Mouse (Mus musculus) limb, embryonic 14.5 days (tissue): ENCODE data around the gene Rngtt. TPM values are rescaled to one million over a fixed set of nuclear protein-coding genes. Genes with fewer than 3 reads are reported as not detected.

Experiments
- ATAC-seq: fragments of 200-750 bp; cut with Nextera tagmentation; 2 replicates; pipeline ENCODE4 v1.8.0; 2017; ENCODE audit warnings: low read depth, moderate number of reproducible peaks, moderate TSS enrichment; ENCODE audit not compliant: low FRiP score
- DNase-seq: peaks from one replicate; pipeline ENCODE4 v3.0.0-alpha.2; 2015; ENCODE audit warnings: low spot score
- H3K27ac ChIP-seq: fragments of 300-500 bp; sonication (generic); replicated peaks from 2 replicates; pipeline ENCODE4 v1.5.1; 2014; ENCODE audit warnings: low read depth, mild to moderate bottlenecking, low read length, moderate library complexity, mixed read lengths
- H3K27me3 ChIP-seq: fragments of 300-500 bp; sonication (generic); 2 replicates; pipeline ENCODE4 v1.6.1; 2014; ENCODE audit warnings: low read length, mixed read lengths; ENCODE audit not compliant: control insufficient read depth, insufficient read depth
- H3K36me3 ChIP-seq: fragments of 300-500 bp; sonication (generic); 2 replicates; pipeline ENCODE4 v1.6.1; 2014; ENCODE audit warnings: mild to moderate bottlenecking, low read length, moderate library complexity, mixed read lengths; ENCODE audit not compliant: control insufficient read depth, insufficient read depth
- H3K4me1 ChIP-seq: fragments of 300-500 bp; sonication (generic); 2 replicates; pipeline ENCODE4 v1.6.1; 2014; ENCODE audit warnings: antibody characterized with exemption, low read length, mixed read lengths; ENCODE audit not compliant: control insufficient read depth, insufficient read depth
- H3K4me2 ChIP-seq: fragments of 300-500 bp; sonication (generic); replicated peaks from 2 replicates; pipeline ENCODE4 v1.6.1; 2014; ENCODE audit warnings: low read depth, mild to moderate bottlenecking, low read length, moderate library complexity; ENCODE audit not compliant: severe bottlenecking
- H3K4me3 ChIP-seq: fragments of 300-500 bp; sonication (generic); replicated peaks from 2 replicates; pipeline ENCODE4 v1.5.1; 2014; ENCODE audit warnings: low read length
- H3K9ac ChIP-seq: fragments of 300-500 bp; sonication (generic); 2 replicates; pipeline ENCODE4 v1.6.1; 2014; ENCODE audit warnings: mild to moderate bottlenecking, low read depth, low read length, moderate library complexity; ENCODE audit not compliant: severe bottlenecking
- H3K9me3 ChIP-seq: fragments of 300-500 bp; sonication (generic); 2 replicates; pipeline ENCODE4 v1.6.1; 2016; ENCODE audit warnings: low read length; ENCODE audit not compliant: control insufficient read depth
- POLR2A ChIP-seq: fragments of 200-500 bp; IDR thresholded peaks from 2 replicates; pipeline ENCODE4 v1.8.0; 2012; ENCODE audit warnings: inconsistent platforms, mild to moderate bottlenecking, moderate library complexity, borderline replicate concordance; ENCODE audit not compliant: insufficient read depth, insufficient read length; ENCODE audit errors: extremely low read depth
- WGBS: fragments of 180-500 bp; shearing (Covaris S2); extraction: QIAGEN DNeasy Blood & Tissue Kit; methylation state at CpG from one replicate; pipeline ENCODE4 v1.1.7; 2014; 5-methylcytosine and 5-hydroxymethylcytosine counted together
- polyA plus RNA-seq, 2 experiments: library from polyadenylated mRNA; depleted of rRNA in 1 of 2; stranded (reverse) in 1 of 2; unstranded in 1 of 2; fragments of >200 nt; fragmentation: Nextera tagmentation in 1 of 2; extraction: Ambion mirVana in 1 of 2; gene quantifications; 2 replicates each; pipeline versions ENCODE4 v1.2.1 to v1.2.3; 2012 to 2014

Gene Rngtt
- polyA plus RNA-seq, 2 experiments = 8.3 to 16.9 TPM

DNA sequence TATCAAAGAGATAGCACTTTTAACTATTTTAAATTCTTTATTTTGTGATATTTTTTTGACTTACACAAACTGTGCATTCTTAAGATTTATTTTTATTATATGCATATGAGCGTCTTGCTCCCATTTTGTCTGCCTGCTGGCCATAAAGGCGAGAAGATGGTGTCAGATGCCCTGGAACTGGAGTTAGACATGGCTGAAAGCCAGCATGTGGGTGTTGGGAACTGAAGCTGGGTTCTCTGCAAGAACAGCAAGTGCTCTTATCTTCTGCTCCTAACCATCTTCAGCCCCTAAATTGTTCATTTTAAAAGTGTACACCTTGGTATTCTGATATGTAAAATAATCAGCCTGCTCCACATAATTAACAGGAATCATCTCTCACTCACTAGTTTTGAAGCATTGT, 83.3 kb downstream of the Rngtt start:
- H3K36me3 ChIP-seq = no peaks in the 10 kb centered on the region
- H3K27me3 ChIP-seq = no peaks in the 10 kb centered on the region
- H3K4me2 ChIP-seq = no peak overlapping the region
- no peak for DNase-seq
- no peak overlapping the region for H3K9ac ChIP-seq
- no peak overlapping the region for H3K27ac ChIP-seq
- 93% methylated on average over 2 of the region's 2 CpGs for WGBS
- no peaks in the 10 kb centered on the region for H3K9me3 ChIP-seq
- ATAC-seq = no peak
- no peak for TF ChIP-seq POLR2A
- no peaks in the 10 kb centered on the region for H3K4me1 ChIP-seq
- no peak overlapping the region for H3K4me3 ChIP-seq

GRCm38 (mm10) chr4:33396222-33397176, 86.4 kb downstream of the Rngtt start:
- Histone ChIP-seq H3K27me3 (no peaks in the 10 kb centered on the region), H3K4me2 (no peak overlapping the region), H3K4me3 (no peak overlapping the region), H3K36me3 (no peaks in the 10 kb centered on the region), H3K27ac (no peak overlapping the region), H3K9ac (no peak overlapping the region), H3K9me3 (no peaks in the 10 kb centered on the region), H3K4me1 (no peaks in the 10 kb centered on the region)
- TF ChIP-seq POLR2A = no peak
- ATAC-seq (0 out of 2 replicates have a peak, but pooled peaks have one; percentile 19), DNase-seq (peak; percentile 97)
- WGBS = 51% methylated on average over 3 of the region's 3 CpGs

GRCm38 (mm10) chr4:33405723-33406293, 95.7 kb downstream of the Rngtt start:
- Histone ChIP-seq H3K27ac (no peak overlapping the region), H3K4me3 (no peak overlapping the region), H3K9ac (no peak overlapping the region), H3K9me3 (no peaks in the 10 kb centered on the region), H3K4me1 (no peaks in the 10 kb centered on the region), H3K36me3 (no peaks in the 10 kb centered on the region), H3K27me3 (no peaks in the 10 kb centered on the region), H3K4me2 (no peak overlapping the region)
- DNase-seq (no peak), ATAC-seq (no peak)
- no peak for TF ChIP-seq POLR2A
- 70% methylated on average over 2 of the region's 2 CpGs for WGBS

GRCm38 (mm10) chr4:33413791-33414190, 103.7 kb downstream of the Rngtt start:
- H3K9me3 ChIP-seq = no peaks in the 10 kb centered on the region
- H3K4me1 ChIP-seq = no peaks in the 10 kb centered on the region
- no peak for DNase-seq
- H3K36me3 ChIP-seq = no peaks in the 10 kb centered on the region
- no peak for ATAC-seq
- no peak overlapping the region for H3K4me2 ChIP-seq
- no peak overlapping the region for H3K27ac ChIP-seq
- H3K27me3 ChIP-seq = no peaks in the 10 kb centered on the region
- H3K4me3 ChIP-seq = no peak overlapping the region
- 63% methylated on average over 4 of the region's 4 CpGs for WGBS
- H3K9ac ChIP-seq = no peak overlapping the region
- no peak for TF ChIP-seq POLR2A

GRCm38 (mm10) chr4:33414781-33415180, 104.7 kb downstream of the Rngtt start:
- no peaks in the 10 kb centered on the region for H3K4me1 ChIP-seq
- no peak for TF ChIP-seq POLR2A
- DNase-seq = no peak
- 74% methylated on average over 4 of the region's 4 CpGs for WGBS
- no peak overlapping the region for H3K4me3 ChIP-seq
- ATAC-seq = no peak
- no peak overlapping the region for H3K9ac ChIP-seq
- no peak overlapping the region for H3K27ac ChIP-seq
- H3K27me3 ChIP-seq = no peaks in the 10 kb centered on the region
- H3K4me2 ChIP-seq = no peak overlapping the region
- no peaks in the 10 kb centered on the region for H3K36me3 ChIP-seq
- H3K9me3 ChIP-seq = no peaks in the 10 kb centered on the region
